Mouse (Mus musculus): ENCODE results near the gene Snx14. TPM values are rescaled to one million over a fixed set of nuclear protein-coding genes. Genes with fewer than 3 reads are reported as not detected.
"Not testable (repeated sequence)": the region's sequence is repeated elsewhere in the genome, so short reads cannot be mapped to it uniquely, and the experiment has no call there.

The Snx14 gene
- polyA plus RNA-seq (2021) = 41.9 TPM

DNA sequence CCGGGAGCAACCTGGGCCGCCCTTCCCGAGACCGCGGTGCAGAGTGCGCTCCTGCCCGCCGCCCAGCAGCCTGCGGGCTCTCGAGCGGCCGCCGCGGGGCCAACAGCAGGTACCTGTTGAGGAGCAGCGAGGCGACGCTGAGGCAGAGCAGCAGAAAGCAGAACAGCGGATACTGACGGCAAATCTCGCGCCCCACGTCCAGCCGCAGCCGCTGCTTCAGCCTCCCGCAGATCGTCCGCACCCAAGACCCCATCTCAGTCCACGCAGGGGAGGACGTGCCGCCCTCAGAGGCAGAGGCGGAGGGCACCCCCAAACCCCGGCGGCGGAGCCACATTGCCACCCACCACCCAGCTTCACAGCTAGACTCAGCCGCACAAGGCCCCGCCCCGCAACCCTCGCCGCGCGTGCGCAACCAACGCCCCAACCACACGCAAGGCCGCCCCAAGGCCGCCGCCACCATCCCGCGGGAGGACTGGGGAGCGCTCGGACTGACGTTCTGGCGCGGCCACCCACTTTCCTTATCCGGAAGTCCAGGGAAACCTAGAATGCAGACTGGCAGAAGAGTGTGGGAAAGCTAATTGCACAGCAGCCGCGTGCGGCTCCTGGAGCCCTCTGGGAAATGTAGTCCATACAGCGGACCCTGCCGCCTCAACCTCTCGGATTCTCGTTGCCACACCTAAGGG, at the start of gene Snx14:
Gene Snx14, minus strand, starts transcription at position 404 of the 683 bp plus-strand sequence.
- ChIA-PET CTCF (no interaction called here), POLR2A (no interaction called here)
- in situ Hi-C loops (cut with MboI; ENCODE audit: low pct_unique_long_range_greater_than_20kb) = no loop called here
- DNase-seq (ENCODE audit: low read depth, low spot score) (peak; percentile 85), ATAC-seq (peak; percentile 99)
- TF ChIP-seq CTCF (IDR thresholded peaks at IDR 0.05) = no peak
- H3K27me3 ChIP-seq = no peaks in the 10 kb centered on the region

DNA sequence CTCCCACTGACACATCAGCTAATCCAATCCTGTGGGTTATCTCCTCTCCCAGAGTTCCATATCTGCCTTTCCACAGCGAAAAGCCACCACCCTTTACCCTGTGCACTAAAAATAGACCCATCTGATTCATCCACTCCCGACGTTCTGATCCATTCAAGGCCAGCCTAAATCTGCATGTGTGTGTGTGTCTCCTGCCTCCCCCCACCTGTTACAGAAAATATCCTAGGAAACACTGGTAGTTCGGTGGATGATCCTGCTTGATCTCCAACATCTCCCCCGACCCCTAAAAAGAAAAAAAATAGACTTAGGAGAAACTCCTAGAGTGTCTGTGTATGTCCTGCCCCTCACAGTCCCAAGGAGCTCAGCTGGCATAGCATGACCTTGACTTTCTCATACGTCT, 45.8 kb upstream of the Snx14 start:
- ATAC-seq (no peak), DNase-seq (ENCODE audit: low read depth, low spot score) (no peak)
- no peak for TF ChIP-seq CTCF (IDR thresholded peaks at IDR 0.05)
- ChIA-PET CTCF (interaction anchor here (1.3 kb wide), 1 partner anchor 9 kb away, joined by 5 read pairs; no protein-coding TSS in a partner anchor), POLR2A (interaction anchor here (1.9 kb wide), 1 partner anchor 38 kb away, joined by 7 read pairs; no protein-coding TSS in a partner anchor)
- H3K27me3 ChIP-seq = no peaks in the 10 kb centered on the region
- in situ Hi-C loops (cut with MboI; ENCODE audit: low pct_unique_long_range_greater_than_20kb) = loop anchor here (5.0 kb wide), 1 partner anchor 38 kb away; no protein-coding TSS in a partner anchor

DNA sequence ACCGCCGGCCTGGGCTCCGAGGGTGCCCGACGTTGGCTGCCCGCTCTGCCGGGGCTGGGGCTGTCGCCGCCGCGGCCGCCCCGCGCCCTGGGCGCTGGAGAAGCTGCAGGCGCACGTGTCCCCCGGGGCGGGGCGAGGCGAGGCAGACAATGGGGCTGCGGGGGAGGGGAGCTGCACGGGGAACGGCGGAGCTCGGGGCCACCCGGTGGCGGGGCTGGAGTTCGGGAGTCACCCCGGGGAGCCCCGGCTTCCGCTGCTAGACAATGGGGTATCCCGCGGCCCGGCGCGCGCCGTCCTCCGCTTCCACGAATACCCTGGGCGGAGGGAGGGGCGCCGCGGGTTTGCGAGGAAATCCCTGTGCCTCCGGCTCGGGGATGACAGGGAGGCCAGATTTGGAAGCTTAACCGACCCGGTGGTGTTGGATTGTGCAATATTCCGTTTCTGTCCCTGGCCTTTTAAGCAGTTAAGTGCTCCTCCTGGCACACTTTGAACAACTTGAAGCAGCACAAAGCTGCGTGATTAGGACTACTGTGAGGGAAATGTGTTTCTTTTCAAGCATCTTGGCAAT, 44.2 kb upstream of the Snx14 start:
- in situ Hi-C loops (cut with MboI; ENCODE audit: low pct_unique_long_range_greater_than_20kb) = loop anchor here (5.0 kb wide), 1 partner anchor 39 kb away; no protein-coding TSS in a partner anchor
- DNase-seq (ENCODE audit: low read depth, low spot score) = peak; percentile 12
- ATAC-seq = peak; percentile 66
- no peak for TF ChIP-seq CTCF (IDR thresholded peaks at IDR 0.05)
- ChIA-PET CTCF (no interaction called here), POLR2A (interaction anchor here (0.7 to 1.9 kb wide), 6 partner anchors 9 to 329 kb away, joined by 3 to 7 read pairs (median 3); no protein-coding TSS in a partner anchor)
- no peaks in the 10 kb centered on the region for H3K27me3 ChIP-seq

DNA sequence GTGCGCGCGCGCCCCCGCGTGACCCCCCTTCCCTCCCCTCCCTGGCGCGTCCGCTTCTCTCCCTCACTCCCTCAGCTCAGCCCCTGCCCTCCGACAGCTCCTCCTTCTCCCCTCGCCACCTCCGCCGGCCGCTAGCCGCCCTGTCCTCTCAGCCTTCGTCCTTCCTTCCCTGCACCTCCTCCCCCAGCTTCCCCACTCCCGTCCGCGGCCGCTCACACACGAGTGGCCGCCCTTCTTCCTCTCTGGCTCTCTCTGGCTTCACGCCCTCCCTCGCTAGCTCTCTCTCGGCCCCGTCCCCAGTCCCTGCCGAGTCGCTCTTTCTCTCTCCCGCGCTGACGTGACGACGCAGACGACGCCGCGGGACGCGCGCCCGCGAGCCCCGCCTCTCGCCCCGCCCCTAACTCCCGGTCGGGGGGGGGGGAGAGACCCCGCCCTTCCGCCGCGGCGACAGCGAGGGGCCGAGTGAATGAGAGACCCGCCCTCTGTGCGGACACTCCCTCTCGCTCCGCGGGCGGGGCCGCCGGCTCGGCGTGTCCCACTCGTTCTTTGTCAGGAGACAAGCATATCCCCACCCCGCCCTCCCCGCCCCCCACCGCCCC, 43.6 kb upstream of the Snx14 start, which contains the start of gene Syncrip:
Gene Syncrip, minus strand, starts transcription at position 345 of the 599 bp plus-strand sequence.
- ATAC-seq (peak; percentile 83), DNase-seq (ENCODE audit: low read depth, low spot score) (peak; percentile 48)
- ChIA-PET CTCF (interaction anchor here (0.8 to 1.4 kb wide), 2 partner anchors 41 to 63 kb away, joined by 3 to 5 read pairs; no protein-coding TSS in a partner anchor), POLR2A (interaction anchor here (0.7 to 1.9 kb wide), 9 partner anchors 38 to 311 kb away, joined by 3 to 7 read pairs (median 3); no protein-coding TSS in a partner anchor)
- not testable (repeated sequence) for H3K27me3 ChIP-seq
- in situ Hi-C loops (cut with MboI; ENCODE audit: low pct_unique_long_range_greater_than_20kb) = loop anchor here (5.0 kb wide), 1 partner anchor 40 kb away; no protein-coding TSS in a partner anchor

DNA sequence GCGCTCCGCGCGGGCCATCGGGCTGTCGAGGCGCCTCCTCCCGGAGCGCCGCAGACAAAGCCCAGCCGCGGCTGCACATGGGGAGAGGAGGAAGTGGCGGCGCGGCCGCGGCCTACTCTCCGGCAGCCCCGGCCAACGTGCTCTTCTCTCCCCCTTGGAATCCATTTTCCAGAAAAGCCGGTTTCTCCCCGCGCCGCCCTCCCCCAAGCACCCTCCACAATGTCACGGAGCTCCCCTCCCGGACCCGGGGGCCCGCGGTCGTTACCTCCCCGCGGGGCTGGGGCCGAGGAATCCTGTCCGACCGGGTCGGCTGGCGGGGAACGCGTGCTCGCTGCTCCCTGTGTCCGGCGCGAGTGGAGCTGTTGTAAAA, 43.0 kb upstream of the Snx14 start:
- ChIA-PET POLR2A (interaction anchor here (0.7 to 1.2 kb wide), 6 partner anchors 41 to 311 kb away, joined by 3 to 6 read pairs (median 3); no protein-coding TSS in a partner anchor), CTCF (interaction anchor here (0.8 to 1.4 kb wide), 2 partner anchors 41 to 64 kb away, joined by 3 to 5 read pairs; no protein-coding TSS in a partner anchor)
- no peak for ATAC-seq
- H3K27me3 ChIP-seq = no peaks in the 10 kb centered on the region
- no peak for DNase-seq (ENCODE audit: low read depth, low spot score)
- in situ Hi-C loops (cut with MboI; ENCODE audit: low pct_unique_long_range_greater_than_20kb) = loop anchor here (5.0 kb wide), 1 partner anchor 41 kb away; no protein-coding TSS in a partner anchor
- no peak for TF ChIP-seq CTCF (IDR thresholded peaks at IDR 0.05)

DNA sequence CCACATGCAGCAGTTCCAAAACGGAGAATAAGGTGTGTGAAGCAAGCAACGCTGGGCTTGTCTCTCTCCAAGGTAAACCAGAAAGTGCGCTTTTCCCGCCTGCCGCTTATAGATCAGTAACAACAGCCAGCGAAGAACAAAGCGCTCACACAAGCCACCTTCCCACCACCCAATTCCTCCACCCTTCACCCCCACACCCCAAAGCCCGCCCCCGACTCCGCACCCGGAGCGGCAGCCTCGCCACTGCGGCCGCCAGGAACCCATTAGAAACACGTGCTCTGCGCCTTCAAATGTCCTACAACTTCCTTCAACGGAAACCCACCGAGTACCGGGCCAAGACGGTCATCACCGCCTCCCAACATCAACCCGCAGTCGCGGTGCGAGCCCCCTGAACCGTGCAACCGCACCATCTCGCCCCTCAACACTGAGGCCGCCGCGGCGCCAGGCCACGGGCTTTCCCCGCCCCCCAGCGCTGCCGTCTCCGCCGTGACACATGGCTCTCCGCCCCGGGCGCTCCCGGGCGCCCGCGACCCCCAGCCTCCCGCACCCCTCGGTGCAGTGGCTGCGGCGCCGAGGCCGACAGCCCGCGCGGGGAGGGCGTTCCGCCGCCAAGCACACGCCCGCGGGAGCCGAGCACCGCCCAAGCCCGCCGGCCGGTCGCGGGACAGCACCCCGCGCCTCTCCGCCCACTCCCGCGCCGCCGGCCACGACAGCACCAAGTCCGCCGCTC, 42.5 kb upstream of the Snx14 start:
- no peak for DNase-seq (ENCODE audit: low read depth, low spot score)
- CTCF ChIA-PET = interaction anchor here (1.0 to 1.4 kb wide), 2 partner anchors 61 to 64 kb away, joined by 3 to 5 read pairs; no protein-coding TSS in a partner anchor
- in situ Hi-C loops (cut with MboI; ENCODE audit: low pct_unique_long_range_greater_than_20kb) = loop anchor here (5.0 kb wide), 1 partner anchor 41 kb away; no protein-coding TSS in a partner anchor
- H3K27me3 ChIP-seq = no peaks in the 10 kb centered on the region
- POLR2A ChIA-PET = interaction anchor here (1.0 kb wide), 2 partner anchors 41 to 62 kb away, joined by 3 to 6 read pairs; no protein-coding TSS in a partner anchor
- ATAC-seq = peak; percentile 12
- no peak for TF ChIP-seq CTCF (IDR thresholded peaks at IDR 0.05)

DNA sequence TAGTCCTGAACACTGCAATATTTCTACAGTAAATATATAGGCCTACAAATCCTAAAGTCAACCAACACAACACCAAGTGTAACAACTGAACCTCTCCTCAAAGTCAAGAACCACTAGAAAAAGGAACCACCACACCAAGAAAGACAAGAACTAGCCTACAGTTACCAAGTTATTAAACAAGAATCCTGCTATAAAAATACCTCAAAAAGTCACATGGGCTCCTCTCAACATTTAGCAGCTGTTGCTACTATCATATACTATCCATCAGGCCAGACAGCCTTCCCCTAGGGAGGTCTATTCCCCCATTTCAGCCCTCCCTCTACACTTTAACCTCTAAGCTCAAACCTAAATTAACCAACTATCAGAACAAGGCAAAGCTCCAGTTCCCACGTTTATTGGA, 41.4 kb upstream of the Snx14 start:
- ChIA-PET CTCF (interaction anchor here (0.6 to 1.0 kb wide), 3 partner anchors 13 to 63 kb away, joined by 3 read pairs; no protein-coding TSS in a partner anchor), POLR2A (no interaction called here)
- no peak for TF ChIP-seq CTCF (IDR thresholded peaks at IDR 0.05)
- ATAC-seq (no peak), DNase-seq (ENCODE audit: low read depth, low spot score) (no peak)
- in situ Hi-C loops (cut with MboI; ENCODE audit: low pct_unique_long_range_greater_than_20kb) = loop anchor here (5.0 kb wide), 1 partner anchor 42 kb away; no protein-coding TSS in a partner anchor
- no peaks in the 10 kb centered on the region for H3K27me3 ChIP-seq

DNA sequence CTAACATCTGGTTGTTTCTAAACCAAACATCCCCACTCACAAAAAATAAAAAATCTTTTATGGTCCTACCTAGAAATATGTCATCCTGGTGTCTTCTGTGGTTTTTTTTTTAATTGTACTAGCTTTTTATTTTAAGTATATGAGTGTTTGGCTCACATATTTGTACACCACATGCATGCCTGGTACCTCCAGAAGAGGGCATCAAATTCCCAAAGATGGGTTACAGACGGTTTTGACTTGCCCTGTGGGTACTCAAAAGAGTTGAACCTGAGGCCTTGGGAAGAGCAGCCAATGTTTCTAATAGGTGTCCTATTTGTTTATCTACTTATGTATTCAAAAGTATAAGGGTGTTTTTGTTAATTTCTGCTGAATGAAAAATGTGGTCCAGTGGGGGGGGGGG, 37.4 kb upstream of the Snx14 start:
- in situ Hi-C loops (cut with MboI; ENCODE audit: low pct_unique_long_range_greater_than_20kb) = no loop called here
- ATAC-seq (no peak), DNase-seq (ENCODE audit: low read depth, low spot score) (no peak)
- no peak for TF ChIP-seq CTCF (IDR thresholded peaks at IDR 0.05)
- POLR2A ChIA-PET = interaction anchor here (0.6 to 0.7 kb wide), 2 partner anchors 57 to 1272 kb away, joined by 3 to 4 read pairs; no protein-coding TSS in a partner anchor
- no peaks in the 10 kb centered on the region for H3K27me3 ChIP-seq
- CTCF ChIA-PET = interaction anchor here (1.3 kb wide), 1 partner anchor 70 kb away, joined by 5 read pairs; no protein-coding TSS in a partner anchor

DNA sequence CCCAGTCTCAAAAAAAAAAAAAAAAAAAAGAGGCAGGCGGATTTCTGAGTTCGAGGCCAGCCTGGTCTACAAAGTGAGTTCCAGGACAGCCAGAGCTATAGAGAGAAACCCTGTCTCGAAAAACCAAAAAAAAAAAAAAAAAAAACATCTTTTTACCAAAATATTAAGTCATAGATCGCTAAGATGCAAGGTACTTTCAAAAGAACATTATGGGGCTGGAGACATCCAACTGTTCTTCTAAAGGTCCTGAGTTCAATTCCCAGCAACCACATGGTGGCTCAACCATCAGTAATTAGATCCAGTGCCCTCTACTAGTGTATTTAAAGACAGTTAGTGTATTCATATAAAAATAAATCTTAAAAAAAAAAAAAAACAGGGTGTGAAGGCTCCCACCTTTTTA, 22.3 kb upstream of the Snx14 start:
- ATAC-seq; in situ Hi-C loops (cut with MboI; ENCODE audit: low pct_unique_long_range_greater_than_20kb); DNase-seq (ENCODE audit: low read depth, low spot score); H3K27me3 ChIP-seq: not testable (repeated sequence)
- ChIA-PET CTCF (interaction anchor here (0.6 to 1.2 kb wide), 4 partner anchors 12 to 86 kb away, joined by 3 to 4 read pairs (median 3); no protein-coding TSS in a partner anchor), POLR2A (interaction anchor here (0.9 kb wide), 1 partner anchor 11 kb away, joined by 4 read pairs; no protein-coding TSS in a partner anchor)

Measured in Patski (cell line).